Mouse (Mus musculus) kidney, embryonic 16.5 days (tissue): Measurements from ENCODE around the gene Map3k11. TPM values are rescaled to one million over a fixed set of nuclear protein-coding genes. Genes with fewer than 3 reads are reported as not detected.

Experiments
- ATAC-seq: fragments of 200-750 bp; cut with Nextera tagmentation; 2 replicates; pipeline ENCODE4 v1.8.0; 2017; ENCODE audit warnings: moderate TSS enrichment; ENCODE audit not compliant: low FRiP score, low TSS enrichment
- H3K27ac ChIP-seq: fragments of 300-500 bp; sonication (generic); 2 replicates; pipeline ENCODE4 v1.5.1; 2014; ENCODE audit warnings: low read length
- H3K27me3 ChIP-seq: fragments of 300-500 bp; sonication (generic); 2 replicates; pipeline ENCODE4 v1.6.1; 2014; ENCODE audit warnings: low read length, control low read depth, mixed read lengths; ENCODE audit not compliant: insufficient read depth
- H3K36me3 ChIP-seq: fragments of 300-500 bp; sonication (generic); 2 replicates; pipeline ENCODE4 v1.6.1; 2014; ENCODE audit warnings: low read length, control low read depth, mixed read lengths; ENCODE audit not compliant: insufficient read depth
- H3K4me1 ChIP-seq: fragments of 300-500 bp; sonication (generic); 2 replicates; pipeline ENCODE4 v1.6.1; 2014; ENCODE audit warnings: low read length, control low read depth, mixed read lengths; ENCODE audit not compliant: insufficient read depth
- H3K4me2 ChIP-seq: fragments of 300-500 bp; sonication (generic); replicated peaks from 2 replicates; pipeline ENCODE4 v1.6.1; 2014; ENCODE audit warnings: low read depth, low read length
- H3K4me3 ChIP-seq: fragments of 300-500 bp; sonication (generic); 2 replicates; pipeline ENCODE4 v1.5.1; 2014; ENCODE audit warnings: mild to moderate bottlenecking, low read length
- H3K9ac ChIP-seq: fragments of 300-500 bp; sonication (generic); replicated peaks from 2 replicates; pipeline ENCODE4 v1.6.1; 2014; ENCODE audit warnings: low read length
- H3K9me3 ChIP-seq: fragments of 300-500 bp; sonication (generic); 2 replicates; pipeline ENCODE4 v1.6.1; 2016; ENCODE audit warnings: low read length, control low read depth
- WGBS: fragments of 180-500 bp; shearing (Covaris S2); extraction: QIAGEN DNeasy Blood & Tissue Kit; methylation state at CpG from one replicate; pipeline ENCODE4 v1.1.7; 2014; 5-methylcytosine and 5-hydroxymethylcytosine counted together
- polyA plus RNA-seq: library from polyadenylated mRNA; unstranded; fragments of >200 nt; fragmentation: Nextera tagmentation; extraction: Ambion mirVana; gene quantifications from 2 replicates; pipeline ENCODE4 v1.2.1, GENCODE M21; 2015

The Map3k11 gene
- polyA plus RNA-seq, 1 experiment from 2014 or later = 43.8 TPM

GRCm38 (mm10) chr19:5704163-5704800, 15.7 kb downstream of the Map3k11 start, which contains the start of gene Kcnk7:
TSS of gene Kcnk7 (plus strand) at chr19:5704367.
- no peak for ATAC-seq
- Histone ChIP-seq H3K9me3 (no peaks in the 10 kb centered on the region), H3K4me1 (peaks cover 12% of the 10 kb centered on the region; the same call in 1 of the 2 replicates), H3K4me2 (no peak within 1 kb of the TSS), H3K9ac (no peak within 1 kb of the TSS), H3K36me3 (peaks cover 61% of the 10 kb centered on the region), H3K27ac (peak within 1 kb of the TSS; percentile 71), H3K4me3 (no peak within 1 kb of the TSS), H3K27me3 (no peaks in the 10 kb centered on the region)
- 65% methylated on average over 17 of the region's 17 CpGs for WGBS

- H3K4me2 ChIP-seq = no peak overlapping the region
- H3K9ac ChIP-seq = no peak overlapping the region
- 43% methylated on average over 10 of the region's 10 CpGs for WGBS
- no peaks in the 10 kb centered on the region for H3K27me3 ChIP-seq
- H3K4me1 ChIP-seq = peaks cover 12% of the 10 kb centered on the region; the same call in 1 of the 2 replicates
- H3K27ac ChIP-seq = peak overlapping the region; percentile 71
- peak; percentile 69 for ATAC-seq
- peaks cover 58% of the 10 kb centered on the region for H3K36me3 ChIP-seq
- H3K4me3 ChIP-seq = no peak overlapping the region
- H3K9me3 ChIP-seq = no peaks in the 10 kb centered on the region
Observed at GRCm38 (mm10) chr19:5704801-5705571, 16.4 kb downstream of the Map3k11 start.

- no peak overlapping the region for H3K27ac ChIP-seq
- no peak overlapping the region for H3K9ac ChIP-seq
- peaks cover 19% of the 10 kb centered on the region for H3K4me1 ChIP-seq
- H3K36me3 ChIP-seq = peaks cover 31% of the 10 kb centered on the region
- ATAC-seq = no peak
- 93% methylated on average over 6 of the region's 6 CpGs for WGBS
- no peaks in the 10 kb centered on the region for H3K9me3 ChIP-seq
- no peak overlapping the region for H3K4me2 ChIP-seq
- H3K27me3 ChIP-seq = no peaks in the 10 kb centered on the region
- no peak overlapping the region for H3K4me3 ChIP-seq
Observed at GRCm38 (mm10) chr19:5710068-5710467, 21.5 kb downstream of the Map3k11 start.

- Histone ChIP-seq H3K9me3 (no peaks in the 10 kb centered on the region), H3K9ac (no peak overlapping the region), H3K4me1 (peaks cover 18% of the 10 kb centered on the region), H3K27me3 (no peaks in the 10 kb centered on the region), H3K4me3 (no peak overlapping the region), H3K36me3 (peaks cover 31% of the 10 kb centered on the region), H3K27ac (no peak overlapping the region), H3K4me2 (no peak overlapping the region)
- 81% methylated on average over 8 of the region's 8 CpGs for WGBS
- no peak for ATAC-seq
Observed at GRCm38 (mm10) chr19:5710581-5710980, 22.0 kb downstream of the Map3k11 start.

- Histone ChIP-seq H3K36me3 (peaks cover 30% of the 10 kb centered on the region), H3K4me3 (no peak overlapping the region), H3K27ac (no peak overlapping the region), H3K4me1 (peaks cover 19% of the 10 kb centered on the region), H3K9me3 (no peaks in the 10 kb centered on the region), H3K9ac (no peak overlapping the region), H3K27me3 (no peaks in the 10 kb centered on the region), H3K4me2 (no peak overlapping the region)
- no peak for ATAC-seq
- 8% methylated on average over 3 of the region's 3 CpGs for WGBS
Observed at GRCm38 (mm10) chr19:5711218-5711617, 22.7 kb downstream of the Map3k11 start.

- Histone ChIP-seq H3K9me3 (no peaks in the 10 kb centered on the region), H3K4me3 (no peak overlapping the region), H3K27ac (no peak overlapping the region), H3K27me3 (no peaks in the 10 kb centered on the region), H3K4me2 (no peak overlapping the region), H3K36me3 (peaks cover 24% of the 10 kb centered on the region), H3K4me1 (peaks cover 21% of the 10 kb centered on the region), H3K9ac (no peak overlapping the region)
- ATAC-seq = no peak
- 89% methylated on average over 14 of the region's 14 CpGs for WGBS
Observed at GRCm38 (mm10) chr19:5711907-5712460, 23.4 kb downstream of the Map3k11 start.

- peaks cover 21% of the 10 kb centered on the region for H3K4me1 ChIP-seq
- peak overlapping the region; percentile 73 for H3K27ac ChIP-seq
- H3K9me3 ChIP-seq = no peaks in the 10 kb centered on the region
- H3K27me3 ChIP-seq = no peaks in the 10 kb centered on the region
- 66% methylated on average over 5 of the region's 5 CpGs for WGBS
- H3K36me3 ChIP-seq = peaks cover 21% of the 10 kb centered on the region
- peak overlapping the region; percentile 18; the same call in 1 of the 2 replicates for H3K4me2 ChIP-seq
- H3K9ac ChIP-seq = peak overlapping the region; percentile 51
- peak; percentile 8; the same call in 1 of the 2 replicates for ATAC-seq
- no peak overlapping the region for H3K4me3 ChIP-seq
Observed at GRCm38 (mm10) chr19:5713255-5713654, 24.7 kb downstream of the Map3k11 start.

GRCm38 (mm10) chr19:5713730-5714129, 25.2 kb downstream of the Map3k11 start:
- WGBS = 8% methylated on average over 2 of the region's 2 CpGs
- peak overlapping the region; percentile 18; the same call in 1 of the 2 replicates for H3K4me2 ChIP-seq
- no peak overlapping the region for H3K4me3 ChIP-seq
- ATAC-seq = peak; percentile 83
- no peaks in the 10 kb centered on the region for H3K27me3 ChIP-seq
- peaks cover 21% of the 10 kb centered on the region for H3K4me1 ChIP-seq
- H3K27ac ChIP-seq = peak overlapping the region; percentile 73
- no peaks in the 10 kb centered on the region for H3K9me3 ChIP-seq
- H3K36me3 ChIP-seq = peaks cover 18% of the 10 kb centered on the region
- peak overlapping the region; percentile 51; the same call in 1 of the 2 replicates for H3K9ac ChIP-seq

GRCm38 (mm10) chr19:5715793-5716688, 27.5 kb downstream of the Map3k11 start:
- ATAC-seq = peak; percentile 33; the same call in 1 of the 2 replicates
- peaks cover 24% of the 10 kb centered on the region for H3K36me3 ChIP-seq
- no peaks in the 10 kb centered on the region for H3K27me3 ChIP-seq
- H3K4me3 ChIP-seq = peak overlapping the region; percentile 27
- no peaks in the 10 kb centered on the region for H3K9me3 ChIP-seq
- peaks cover 21% of the 10 kb centered on the region for H3K4me1 ChIP-seq
- no peak overlapping the region for H3K27ac ChIP-seq
- WGBS = 30% methylated on average over 43 of the region's 43 CpGs
- H3K9ac ChIP-seq = peak overlapping the region; percentile 4
- H3K4me2 ChIP-seq = peak overlapping the region; percentile 49
